ENCODE assay signal across 11 mouse cellular contexts in the genomic region with DNA sequence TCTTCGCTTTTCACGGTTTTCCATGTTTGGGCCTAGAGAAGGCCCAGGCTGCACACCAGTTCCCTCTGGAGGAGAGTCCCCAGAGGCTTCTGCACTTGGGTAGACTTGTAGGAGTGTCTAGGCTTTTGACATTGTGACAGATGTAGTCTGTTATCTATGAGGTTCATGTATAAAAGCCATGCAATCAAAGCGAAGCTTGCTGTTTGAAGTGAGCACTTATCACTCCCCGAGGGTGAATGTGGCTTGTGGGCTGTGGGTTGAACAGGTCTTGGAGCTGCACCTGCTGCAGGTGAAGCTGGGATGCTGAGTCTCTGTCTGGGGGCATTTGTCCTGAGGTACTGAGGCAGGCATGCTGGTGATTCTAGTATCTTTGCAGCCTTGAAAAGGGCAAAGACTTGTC. TPM values are rescaled to one million over a fixed set of nuclear protein-coding genes. Genes with fewer than 3 reads are reported as not detected.
DNase-seq lines count a peak whose midpoint lies in the region; ATAC-seq and TF ChIP-seq lines count a peak whose summit lies in the region.
"Had no signal": no experiment of that assay in that cellular context is flagged by ENCODE, and none has a peak within 500 bp of the region (broad histone marks: within the 10 kb centered on the region; RNA-seq: fewer than 3 reads in every experiment).

No protein-coding gene starts in this region.

- no peak for ATAC-seq in forebrain, embryonic 12.5 days (ENCODE audit: low FRiP score)
- ATAC-seq in cerebellum, adult (ENCODE audit: insufficient number of reproducible peaks, low FRiP score, low TSS enrichment): no peak
- ATAC-seq in activated CD4-positive, CD25-positive, alpha-beta regulatory T cell, adult 4 months: no peak

- no peak for DNase-seq in forebrain, embryonic 10.5 days (ENCODE audit: extremely low spot score, low spot score)
- DNase-seq in layer of hippocampus, adult 2 months (ENCODE audit: low spot score in 2 of 2): no peak
- no peak for DNase-seq in layer of hippocampus, adult 9-10 months (ENCODE audit: low spot score)
- peak; percentile 18 for DNase-seq in thymus, postnatal 25 days
- DNase-seq in thymus, adult 18-20 months: no peak
- DNase-seq: kidney, postnatal 10 days had no signal

- H3K27ac ChIP-seq in forebrain, embryonic 12.5 days: peak overlapping the region; percentile 42; the same call in 1 of the 2 replicates
- no peak overlapping the region for H3K27ac ChIP-seq in forebrain, embryonic 10.5 days
- peak overlapping the region; percentile 77 for H3K27ac ChIP-seq in layer of hippocampus, adult 2 months
- H3K27ac ChIP-seq: lung, embryonic 15.5 days had no signal

- no peaks in the 10 kb centered on the region for H3K36me3 ChIP-seq in forebrain, embryonic 12.5 days (replicated peaks)
- H3K36me3 ChIP-seq in forebrain, embryonic 10.5 days (replicated peaks): peaks cover 22% of the 10 kb centered on the region
- H3K36me3 ChIP-seq: lung, embryonic 15.5 days had no signal

- H3K27me3 ChIP-seq in forebrain, embryonic 12.5 days: no peaks in the 10 kb centered on the region
- no peaks in the 10 kb centered on the region for H3K27me3 ChIP-seq in forebrain, embryonic 10.5 days (ENCODE audit: poor library complexity, severe bottlenecking)
- H3K27me3 ChIP-seq: lung, embryonic 15.5 days had no signal

- no peaks in the 10 kb centered on the region for H3K9me3 ChIP-seq in forebrain, embryonic 12.5 days
- no peaks in the 10 kb centered on the region for H3K9me3 ChIP-seq in forebrain, embryonic 10.5 days
- H3K9me3 ChIP-seq: lung, embryonic 15.5 days had no signal

- H3K4me1 ChIP-seq in forebrain, embryonic 12.5 days: peaks cover 47% of the 10 kb centered on the region
- H3K4me1 ChIP-seq in forebrain, embryonic 10.5 days: peaks cover 46% of the 10 kb centered on the region

- TF ChIP-seq CTCF in layer of hippocampus, adult 2 months (conservative IDR thresholded peaks at IDR 0.05): no peak

- WGBS in forebrain, embryonic 12.5 days: 79% methylated on average over 4 of the region's 4 CpGs
- WGBS in forebrain, embryonic 10.5 days: 81% methylated on average over 4 of the region's 4 CpGs

- H3K4me2 ChIP-seq in forebrain, embryonic 12.5 days: no peak overlapping the region
- H3K4me2 ChIP-seq: lung, embryonic 15.5 days had no signal

- no peak overlapping the region for H3K9ac ChIP-seq in forebrain, embryonic 12.5 days
- H3K9ac ChIP-seq: lung, embryonic 15.5 days had no signal

- H3K4me3 ChIP-seq in forebrain, embryonic 12.5 days (replicated peaks): no peak overlapping the region
- no peak overlapping the region for H3K4me3 ChIP-seq in forebrain, embryonic 10.5 days
- H3K4me3 ChIP-seq in layer of hippocampus, adult 2 months: no peak overlapping the region
- H3K4me3 ChIP-seq: lung, embryonic 15.5 days had no signal

RNA-seq across cellular contexts. Expression of gene Banp, which starts 19.0 kb away (rescaled TPM):
- 49.1 and 65.9 TPM in 2 replicates for polyA plus RNA-seq in forebrain, embryonic 12.5 days (2016; fragmentation: Nextera tagmentation; extraction: Ambion mirVana)
- 44.1 and 56.4 TPM in 2 replicates for polyA plus RNA-seq in forebrain, embryonic 10.5 days (2016; fragmentation: Nextera tagmentation; extraction: Ambion mirVana)
- total RNA-seq in layer of hippocampus, adult 2 months (2021): 10 to 100 TPM; 32.7 to 61.0 TPM
- polyA plus RNA-seq in activated CD4-positive, CD25-positive, alpha-beta regulatory T cell, adult 4 months (2017; shearing (Covaris generic)): 10 to 100 TPM; 24.3 to 30.2 TPM

RNA-seq across cellular contexts. Expression of gene Car5a, which starts 23.8 kb away (rescaled TPM):
- 0.31 TPM in 1 of 2 replicates, not detected in the other for polyA plus RNA-seq in forebrain, embryonic 12.5 days (2016; fragmentation: Nextera tagmentation; extraction: Ambion mirVana)
- polyA plus RNA-seq in forebrain, embryonic 10.5 days (2016; fragmentation: Nextera tagmentation; extraction: Ambion mirVana): not detected in 2 replicates
- not detected for total RNA-seq in layer of hippocampus, adult 2 months (2021)
- under 1 TPM in 1 of 2 experiments, not detected in 1; 0.40 TPM for polyA plus RNA-seq in activated CD4-positive, CD25-positive, alpha-beta regulatory T cell, adult 4 months (2017; shearing (Covaris generic))
- total RNA-seq: hematopoietic stem cell, adult 5-6 weeks had no signal
- polyA plus RNA-seq: lung, embryonic 15.5 days had no signal
